Mouse (Mus musculus) lung, adult 10 weeks (tissue): ENCODE results near the gene Tle4. TPM values are rescaled to one million over a fixed set of nuclear protein-coding genes. Genes with fewer than 3 reads are reported as not detected.

Experiments used
- polyA plus RNA-seq: library from polyadenylated mRNA; stranded (reverse); fragments of 350-450 nt; fragmentation: Illumina TruSeq; extraction: RNeasy Lipid Tissue Mini Kit (QIAGEN cat#74804); gene quantifications from one replicate; pipeline ENCODE4 v1.2.3, GENCODE M21; 2014; ENCODE audit warnings: low read depth, low replicate concordance; ENCODE audit not compliant: insufficient read depth

Tle4 gene
- 9.3 TPM for polyA plus RNA-seq

DNA sequence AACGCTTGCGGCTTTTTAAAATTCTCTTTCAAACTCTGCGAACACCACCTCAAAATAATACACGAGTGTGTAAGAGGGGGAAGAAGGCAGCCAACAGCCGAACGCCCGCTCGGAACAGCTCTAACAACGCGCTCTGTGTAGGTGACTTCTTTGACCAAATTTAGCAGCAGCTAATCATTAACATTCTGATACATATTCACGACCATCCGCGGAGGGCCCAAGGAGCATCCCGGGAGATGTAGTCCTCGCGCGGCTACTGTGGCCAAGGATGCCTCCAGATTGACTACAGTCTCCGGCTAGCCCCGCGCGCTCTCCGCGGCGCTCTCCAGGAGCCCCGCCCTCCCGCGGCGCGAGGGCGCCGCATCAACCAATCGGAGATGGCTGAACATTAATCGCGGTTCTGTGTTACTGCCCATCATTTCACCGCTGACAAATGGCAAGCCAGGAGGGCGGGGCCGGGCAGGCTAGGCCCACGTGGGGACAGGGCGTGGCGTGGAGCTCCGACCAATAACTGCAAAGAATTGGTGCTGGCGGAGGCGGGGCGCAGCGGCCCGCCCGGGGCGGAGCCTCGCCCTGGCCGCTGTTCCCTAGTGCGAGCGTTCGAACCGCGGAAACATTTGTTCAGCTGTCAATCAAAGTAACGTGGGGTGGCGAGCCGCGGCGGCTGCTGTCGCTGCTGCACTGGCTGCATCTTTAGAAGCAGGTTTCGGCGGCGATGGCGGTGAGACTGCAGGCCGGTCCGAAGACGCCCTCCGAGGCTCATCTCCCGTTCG is at the start of gene Tle4:
Tle4 (minus strand) TSS at position 135 of the 773 bp plus-strand sequence.

